Mouse (Mus musculus): ENCODE results near the gene Tdpoz2. TPM values are rescaled to one million over a fixed set of nuclear protein-coding genes. Genes with fewer than 3 reads are reported as not detected.

Tdpoz2 gene
- polyA plus RNA-seq (2015; fragmentation: Illumina TruSeq; extraction: RNeasy Lipid Tissue Mini Kit (QIAGEN cat#74804); ENCODE audit: insufficient read depth, low read depth, low replicate concordance), result not detected

DNA sequence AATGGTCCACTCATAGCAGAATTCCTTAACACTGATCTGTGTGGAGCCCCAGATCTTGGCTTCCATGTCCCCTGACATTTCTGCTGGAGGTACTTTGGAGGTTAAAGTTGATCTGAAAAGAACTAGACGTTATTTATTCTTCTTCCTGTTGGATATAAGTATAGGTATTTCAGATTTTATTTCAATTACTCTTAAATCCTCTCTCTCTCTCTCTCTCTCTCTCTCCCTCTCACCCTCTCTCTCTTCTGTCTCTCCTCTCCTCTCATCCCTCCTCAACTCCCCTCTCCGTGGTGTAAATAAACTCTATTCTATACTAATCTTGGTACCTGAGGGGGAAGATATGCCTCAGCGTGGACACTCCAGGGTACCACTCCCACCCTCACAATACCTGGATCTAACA is at the start of gene Tdpoz2:
Gene Tdpoz2, minus strand, starts transcription at position 101 of the 400 bp plus-strand sequence.

DNA sequence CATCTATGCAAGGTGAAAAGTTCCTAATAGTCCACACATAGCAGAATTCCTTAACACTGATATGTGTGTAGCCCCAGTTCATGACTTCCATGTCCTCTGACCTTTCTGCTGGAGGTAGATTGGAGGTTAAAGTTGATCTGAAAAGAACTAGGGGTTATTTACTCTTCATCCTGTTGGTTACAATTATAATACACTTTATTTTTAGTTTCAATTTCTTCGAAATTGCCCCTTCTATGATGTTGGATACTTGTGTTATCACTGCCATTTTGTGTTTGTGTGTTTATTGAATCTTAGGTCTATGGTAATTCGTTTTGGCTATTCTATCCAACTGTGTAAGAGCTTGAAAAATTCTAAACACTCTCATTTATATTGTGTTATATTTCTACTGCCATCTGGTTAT is 40.5 kb upstream of the Tdpoz2 start, which contains the start of gene Gm37596:
Gene Gm37596, minus strand, starts transcription at position 101 of the 400 bp plus-strand sequence.

DNA sequence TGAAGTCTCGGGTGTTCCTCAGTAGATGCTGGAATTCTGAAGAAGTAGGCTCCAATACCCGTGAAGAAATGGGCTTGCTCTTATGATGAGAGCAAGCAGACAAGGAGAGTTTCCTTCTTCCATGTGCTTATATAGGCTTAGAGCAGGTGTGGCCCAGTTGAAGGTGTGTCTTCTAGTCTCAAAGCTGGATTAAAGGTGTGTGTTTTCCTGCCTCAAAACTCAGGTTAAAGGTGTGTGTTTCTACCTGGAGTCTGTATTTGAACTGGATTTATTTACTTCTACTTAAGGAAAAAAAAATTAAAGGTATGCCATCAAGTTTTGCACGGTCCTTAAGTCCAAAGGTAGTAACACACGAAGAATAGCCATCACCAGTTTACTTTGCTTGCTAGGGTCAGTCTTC is 23.7 kb upstream of the Tdpoz2 start, which contains the start of gene Tdpoz1:
Gene Tdpoz1, minus strand, starts transcription at position 101 of the 400 bp plus-strand sequence.

Other genes starting within 250 kb of the Tdpoz2 start
- gene Tchh, start 210.4 kb downstream of the Tdpoz2 start, polyA plus RNA-seq (2015; fragmentation: Illumina TruSeq; extraction: RNeasy Lipid Tissue Mini Kit (QIAGEN cat#74804); ENCODE audit: insufficient read depth, low read depth, low replicate concordance), result not detected
- gene Tchhl1, start 183.9 kb downstream of the Tdpoz2 start, polyA plus RNA-seq (2015; fragmentation: Illumina TruSeq; extraction: RNeasy Lipid Tissue Mini Kit (QIAGEN cat#74804); ENCODE audit: insufficient read depth, low read depth, low replicate concordance), result not detected
- gene S100a11, start 132.2 kb downstream of the Tdpoz2 start, polyA plus RNA-seq (2015; fragmentation: Illumina TruSeq; extraction: RNeasy Lipid Tissue Mini Kit (QIAGEN cat#74804); ENCODE audit: insufficient read depth, low read depth, low replicate concordance), result 188 TPM
- gene S100a10, start 97.6 kb downstream of the Tdpoz2 start, polyA plus RNA-seq (2015; fragmentation: Illumina TruSeq; extraction: RNeasy Lipid Tissue Mini Kit (QIAGEN cat#74804); ENCODE audit: insufficient read depth, low read depth, low replicate concordance), result 110 TPM
- not detected for gene Tdpoz1, start 23.6 kb upstream of the Tdpoz2 start, polyA plus RNA-seq (2015; fragmentation: Illumina TruSeq; extraction: RNeasy Lipid Tissue Mini Kit (QIAGEN cat#74804); ENCODE audit: insufficient read depth, low read depth, low replicate concordance)
- gene Gm37596, start 40.4 kb upstream of the Tdpoz2 start, polyA plus RNA-seq (2015; fragmentation: Illumina TruSeq; extraction: RNeasy Lipid Tissue Mini Kit (QIAGEN cat#74804); ENCODE audit: insufficient read depth, low read depth, low replicate concordance), result not detected
- not detected for gene Gm5773, start 120.3 kb upstream of the Tdpoz2 start, polyA plus RNA-seq (2015; fragmentation: Illumina TruSeq; extraction: RNeasy Lipid Tissue Mini Kit (QIAGEN cat#74804); ENCODE audit: insufficient read depth, low read depth, low replicate concordance)
- not detected for gene Tdpoz4, start 143.7 kb upstream of the Tdpoz2 start, polyA plus RNA-seq (2015; fragmentation: Illumina TruSeq; extraction: RNeasy Lipid Tissue Mini Kit (QIAGEN cat#74804); ENCODE audit: insufficient read depth, low read depth, low replicate concordance)
- gene Tdpoz3, start 173.3 kb upstream of the Tdpoz2 start, polyA plus RNA-seq (2015; fragmentation: Illumina TruSeq; extraction: RNeasy Lipid Tissue Mini Kit (QIAGEN cat#74804); ENCODE audit: insufficient read depth, low read depth, low replicate concordance), result not detected